Mouse (Mus musculus) leukemia stem cell, adult 10-12 weeks (primary cell): ENCODE measurements around the gene Gm773. TPM values are rescaled to one million over a fixed set of nuclear protein-coding genes. Genes with fewer than 3 reads are reported as not detected.

ENCODE experiments used
- polyA plus RNA-seq: library from polyadenylated mRNA; stranded (reverse); fragments of >175 nt; gene quantifications from 2 replicates; pipeline ENCODE4 v1.2.3, GENCODE M21; 2012; ENCODE audit warnings: low replicate concordance

Gm773 gene
- not detected in 2 replicates for polyA plus RNA-seq

DNA sequence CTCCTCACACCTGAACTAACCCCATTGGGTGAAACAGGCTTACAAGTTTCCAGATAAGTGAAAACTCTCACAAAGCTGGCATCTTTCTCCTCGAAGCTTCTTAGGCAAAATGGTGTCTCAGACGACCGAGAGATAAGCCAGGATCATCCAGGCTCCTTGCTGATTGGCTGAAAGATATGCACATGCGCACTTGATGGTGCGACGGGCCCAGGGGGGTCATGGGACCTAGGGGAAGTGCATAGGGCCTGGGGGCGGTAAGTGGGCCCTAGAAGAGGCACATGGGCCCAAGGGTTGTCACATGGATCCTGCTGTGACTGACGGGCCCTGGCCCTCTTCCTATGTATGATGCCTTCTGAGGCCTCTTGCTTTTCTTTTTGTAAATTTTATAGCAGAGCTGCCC, at the start of gene Gm773:
Gm773 (minus strand) TSS at position 111 of the 400 bp plus-strand sequence.

Other genes starting within 250 kb of the Gm773 start
- gene 3830403N18Rik, start 76.3 kb downstream of the Gm773 start, polyA plus RNA-seq = not detected in 2 replicates
- gene Zfp449, start 133.5 kb upstream of the Gm773 start, polyA plus RNA-seq = not detected in 2 replicates
- gene Smim10l2a, start 161.7 kb upstream of the Gm773 start, polyA plus RNA-seq = 0.11 TPM in 2 replicates
- not detected in 2 replicates for gene Gm2174, start 235.1 kb upstream of the Gm773 start, polyA plus RNA-seq
- gene Ints6l, start 242.0 kb upstream of the Gm773 start, polyA plus RNA-seq = 2.8 and 7.6 TPM in 2 replicates